Comparison of ENCODE assay signal across 11 mouse cellular contexts in genomic region chr9:72614786-72615480, GRCm38 (mm10). TPM values are rescaled to one million over a fixed set of nuclear protein-coding genes. Genes with fewer than 3 reads are reported as not detected.
DNase-seq lines count a peak whose midpoint lies in the region; ATAC-seq and TF ChIP-seq lines count a peak whose summit lies in the region.
"Had no signal": no experiment of that assay in that cellular context is flagged by ENCODE, and none has a peak within 500 bp of the region (broad histone marks: within the 10 kb centered on the region; RNA-seq: fewer than 3 reads in every experiment).

No protein-coding gene starts in this region.

- no peak overlapping the region for H3K27ac ChIP-seq in heart, embryonic 11.5 days (ENCODE audit: low read depth, low read length)
- no peak overlapping the region for H3K27ac ChIP-seq in CH12.LX (ENCODE audit: insufficient read depth, low read depth)
- no peak overlapping the region for H3K27ac ChIP-seq in hindbrain, postnatal 0 days
- H3K27ac ChIP-seq: liver, embryonic 13.5 days; neural tube, embryonic 12.5 days had no signal

- no peak for ATAC-seq in heart, embryonic 11.5 days (replicated peaks; ENCODE audit: insufficient number of reproducible peaks, low FRiP score, low TSS enrichment)
- no peak for ATAC-seq in hindbrain, postnatal 0 days
- no peak for ATAC-seq in granulocyte monocyte progenitor cell, adult 5-6 weeks (replicated peaks; ENCODE audit: poor library complexity, severe bottlenecking)

- H3K4me3 ChIP-seq in heart, embryonic 11.5 days (ENCODE audit: low read depth, low read length), result no peak overlapping the region
- H3K4me3 ChIP-seq in CH12.LX (replicated peaks in 1 of 3; ENCODE audit: low read depth in 2 of 3, low read length in 2 of 3, poor library complexity in 1 of 3), result no peak overlapping the region
- H3K4me3 ChIP-seq in hindbrain, postnatal 0 days (ENCODE audit: low read length), result no peak overlapping the region
- H3K4me3 ChIP-seq: liver, embryonic 13.5 days; neural tube, embryonic 12.5 days had no signal

- DNase-seq in heart, postnatal 10 days, result peak; percentile 17 to 32
- no peak for DNase-seq in CH12.LX (ENCODE audit: extremely low read depth)
- DNase-seq in R1 (ENCODE audit: low read depth, low spot score), result peak; percentile 25
- peak; percentile 67 for DNase-seq in hindbrain, postnatal 0 days (ENCODE audit: low spot score)
- no peak for DNase-seq in spleen, postnatal 10 days (ENCODE audit: low spot score in 2 of 2)
- DNase-seq in heart, postnatal 4 days, result no peak
- DNase-seq: layer of hippocampus, adult 9-11 months; liver, embryonic 13.5 days had no signal

- no peaks in the 10 kb centered on the region for H3K27me3 ChIP-seq in heart, embryonic 11.5 days (ENCODE audit: control insufficient read depth, insufficient read depth, low read length)
- no peaks in the 10 kb centered on the region for H3K27me3 ChIP-seq in CH12.LX (replicated peaks)
- H3K27me3 ChIP-seq in hindbrain, postnatal 0 days (ENCODE audit: insufficient read depth, low read length), result no peaks in the 10 kb centered on the region
- H3K27me3 ChIP-seq: liver, embryonic 13.5 days; neural tube, embryonic 12.5 days had no signal

- H3K4me1 ChIP-seq in heart, embryonic 11.5 days (ENCODE audit: control insufficient read depth, insufficient read depth, low read length), result no peaks in the 10 kb centered on the region
- peaks cover 0 to 14% of the 10 kb centered on the region in 2 experiments; a peak in 2 of 4 replicates for H3K4me1 ChIP-seq in CH12.LX (ENCODE audit: control insufficient read depth in 1 of 2, insufficient read depth in 2 of 2)
- no peaks in the 10 kb centered on the region for H3K4me1 ChIP-seq in hindbrain, postnatal 0 days (ENCODE audit: insufficient read depth, low read length)
- H3K4me1 ChIP-seq: neural tube, embryonic 12.5 days had no signal

- no peak overlapping the region for H3K9ac ChIP-seq in heart, embryonic 11.5 days (ENCODE audit: low read depth, low read length)
- no peak overlapping the region for H3K9ac ChIP-seq in CH12.LX (ENCODE audit: insufficient read depth, low read depth)
- H3K9ac ChIP-seq in hindbrain, postnatal 0 days (replicated peaks; ENCODE audit: low read length), result no peak overlapping the region
- H3K9ac ChIP-seq: liver, embryonic 13.5 days; neural tube, embryonic 12.5 days had no signal

- dilution Hi-C loops in CH12.LX (cut with MboI; ENCODE audit: extremely low pct_ligation_motif_present, extremely low pct_unique_long_range_greater_than_20kb, low sequenced_read_pairs), result no loop called here

- no peaks in the 10 kb centered on the region for H3K79me2 ChIP-seq in CH12.LX (replicated peaks; ENCODE audit: control insufficient read depth, extremely low read depth, insufficient read depth, poor library complexity, severe bottlenecking)

- no peak for TF ChIP-seq EP300 in CH12.LX (IDR thresholded peaks at IDR 0.05; ENCODE audit: low read length)

- TF ChIP-seq CTCF in CH12.LX (conservative IDR thresholded peaks at IDR 0.05 in 1 of 2, IDR thresholded peaks at IDR 0.05 in 1 of 2; ENCODE audit: low read depth in 2 of 2, low read length in 2 of 2), result peak in 1 of 2 experiments; percentile 30; a peak in 2 of 4 replicates
- TF ChIP-seq CTCF in hindbrain, postnatal 0 days (IDR thresholded peaks at IDR 0.05; ENCODE audit: low read depth), result peak; percentile 63

- WGBS in heart, embryonic 11.5 days (ENCODE audit: insufficient replicate concordance), result 77% methylated on average over 6 of the region's 6 CpGs
- 53% methylated on average over 6 of the region's 6 CpGs for WGBS in hindbrain, postnatal 0 days

- TF ChIP-seq POLR2A in CH12.LX (IDR thresholded peaks at IDR 0.05; ENCODE audit: low read depth, low read length), result no peak

- in situ Hi-C loops in CH12.LX (cut with MboI; ENCODE audit: low pct_ligation_motif_present, low pct_unique_long_range_greater_than_20kb, low sequenced_read_pairs), result no loop called here

- intact Hi-C loops in heart, postnatal 10 days (cut with DNase I), result no loop called here

- H3K9me3 ChIP-seq in heart, embryonic 11.5 days (replicated peaks; ENCODE audit: control insufficient read depth, low read length), result no peaks in the 10 kb centered on the region
- H3K9me3 ChIP-seq in CH12.LX (replicated peaks; ENCODE audit: low read length), result no peaks in the 10 kb centered on the region
- H3K9me3 ChIP-seq in hindbrain, postnatal 0 days (ENCODE audit: low read length), result no peaks in the 10 kb centered on the region
- H3K9me3 ChIP-seq: liver, embryonic 13.5 days; neural tube, embryonic 12.5 days had no signal

- peaks cover 26% of the 10 kb centered on the region for H3K36me3 ChIP-seq in heart, embryonic 11.5 days (ENCODE audit: control insufficient read depth, insufficient read depth, low read length)
- H3K36me3 ChIP-seq in CH12.LX (replicated peaks in 1 of 2; ENCODE audit: control insufficient read depth in 1 of 2, insufficient read depth in 1 of 2, low read length in 1 of 2), result peaks cover 45 to 74% of the 10 kb centered on the region in 2 experiments
- H3K36me3 ChIP-seq in hindbrain, postnatal 0 days (ENCODE audit: insufficient read depth, low read length), result peaks cover 32% of the 10 kb centered on the region

- TF ChIP-seq RAD21 in CH12.LX (IDR thresholded peaks at IDR 0.05; ENCODE audit: low read depth, low read length), result peak; percentile 31

- H3K4me2 ChIP-seq in heart, embryonic 11.5 days, result no peak overlapping the region
- H3K4me2 ChIP-seq in CH12.LX (ENCODE audit: insufficient read depth, low read depth, poor library complexity, severe bottlenecking), result no peak overlapping the region
- no peak overlapping the region for H3K4me2 ChIP-seq in hindbrain, postnatal 0 days (ENCODE audit: low read depth, low read length)
- H3K4me2 ChIP-seq: liver, embryonic 13.5 days; neural tube, embryonic 12.5 days had no signal

TF ChIP-seq in CH12.LX, 34 proteins besides CTCF, POLR2A, EP300 and RAD21:
- TF ChIP-seq ZMIZ1 (IDR thresholded peaks at IDR 0.05; ENCODE audit: low read depth, low read length), result no peak
- TF ChIP-seq SMC3 (IDR thresholded peaks at IDR 0.05; ENCODE audit: low read depth, low read length), result 0 out of 2 replicates have a peak, but pooled peaks have one; percentile 8
- no peak for TF ChIP-seq ZKSCAN1 (IDR thresholded peaks at IDR 0.05; ENCODE audit: borderline replicate concordance, low read depth, low read length)
TF ChIP-seq in CH12.LX: peak in this region for 1.

RNA-seq across cellular contexts. Expression of gene Nedd4, which starts 47.2 kb away (rescaled TPM):
- total RNA-seq in heart, postnatal 10 days (2021), result 100 to 1,000 TPM; 490 to 566 TPM
- 555 and 667 TPM in 2 replicates for polyA plus RNA-seq in heart, embryonic 11.5 days (2014; fragmentation: Nextera tagmentation; extraction: Ambion mirVana)
- total RNA-seq in CH12.LX (2012; rRNA removed), result 56.9 and 65.0 TPM in 2 replicates
- total RNA-seq in CH12.LX (2014; rRNA removed), result 189 and 206 TPM in 2 replicates
- polyA plus RNA-seq in CH12.LX (2012; ENCODE audit: insufficient read length, low read depth), result 196 and 211 TPM in 2 replicates
- 393 and 416 TPM in 2 replicates for total RNA-seq in hindbrain, postnatal 0 days (2014; rRNA removed)
- polyA plus RNA-seq in hindbrain, postnatal 0 days (2015; fragmentation: Nextera tagmentation; extraction: Ambion mirVana), result 340 and 356 TPM in 2 replicates
- 118 and 129 TPM in 2 replicates for total RNA-seq in granulocyte monocyte progenitor cell, adult 5-6 weeks (2014; fragmentation: Nextera tagmentation)
- total RNA-seq in granulocyte monocyte progenitor cell, adult 5-6 weeks (2017), result 154 and 167 TPM in 2 replicates
- total RNA-seq in heart, postnatal 4 days (2021), result 100 to 1,000 TPM; 610 to 637 TPM

Comparison
In these comparisons a context has a peak if more than half of its experiments do, and no peak if none do; other contexts are left out.
1. DNase-seq: peak in heart, postnatal 10 days (2 of 2), R1 (single experiment) and hindbrain, postnatal 0 days (single experiment); none in CH12.LX (single experiment), spleen, postnatal 10 days (0 of 2) and heart, postnatal 4 days (single experiment).